Comparison of ENCODE assay signal across 19 mouse cellular contexts in the genomic region with DNA sequence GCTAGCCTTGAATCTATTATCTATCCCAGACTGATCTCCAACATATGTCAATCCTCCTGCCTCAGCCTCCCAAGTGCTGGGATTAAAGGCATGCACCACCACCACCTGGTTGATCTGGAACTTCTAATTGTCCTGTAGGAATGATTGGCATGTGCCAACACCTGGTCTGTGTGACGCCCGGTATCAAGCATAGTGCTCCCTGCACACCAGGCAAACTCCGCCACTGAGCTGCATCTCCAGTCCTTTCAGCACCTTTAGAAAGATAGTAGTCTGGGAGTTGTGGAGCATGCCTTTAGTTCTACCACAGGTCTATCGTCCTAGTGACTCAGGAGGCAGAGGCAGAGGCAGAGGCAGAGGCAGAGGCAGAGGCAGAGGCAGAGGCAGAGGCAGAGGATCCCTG. TPM values are rescaled to one million over a fixed set of nuclear protein-coding genes. Genes with fewer than 3 reads are reported as not detected.
"Had no signal": no experiment of that assay in that cellular context is flagged by ENCODE, and none has a peak within 500 bp of the region (broad histone marks: within the 10 kb centered on the region; RNA-seq: fewer than 3 reads in every experiment).

No protein-coding gene starts in this region.

- H3K9ac ChIP-seq: neural tube, embryonic 12.5 days; neural tube, embryonic 13.5 days; neural tube, embryonic 15.5 days; stomach, embryonic 15.5 days had no signal

- H3K4me3 ChIP-seq: neural tube, embryonic 12.5 days; neural tube, embryonic 13.5 days; neural tube, embryonic 15.5 days; stomach, embryonic 15.5 days had no signal

- H3K4me1 ChIP-seq: neural tube, embryonic 12.5 days; neural tube, embryonic 13.5 days; neural tube, embryonic 15.5 days had no signal

- H3K27me3 ChIP-seq: neural tube, embryonic 12.5 days; stomach, embryonic 15.5 days had no signal

- H3K9me3 ChIP-seq: neural tube, embryonic 12.5 days; neural tube, embryonic 13.5 days; neural tube, embryonic 15.5 days; stomach, embryonic 15.5 days had no signal

- H3K4me2 ChIP-seq: neural tube, embryonic 12.5 days; neural tube, embryonic 13.5 days; neural tube, embryonic 15.5 days; stomach, embryonic 15.5 days had no signal

- H3K27ac ChIP-seq: neural tube, embryonic 12.5 days; neural tube, embryonic 13.5 days; neural tube, embryonic 15.5 days; stomach, embryonic 15.5 days; stomach, postnatal 0 days had no signal

- H3K36me3 ChIP-seq: neural tube, embryonic 12.5 days; neural tube, embryonic 13.5 days; neural tube, embryonic 15.5 days; stomach, embryonic 15.5 days had no signal

- DNase-seq: retina, postnatal 1 day; right cerebral cortex, postnatal 14 days; right cerebral cortex, postnatal 25 days; right cerebral cortex, postnatal 4 days; spleen, adult 18-20 months; thymus, adult 18-20 months; thymus, adult 2 months; thymus, postnatal 14 days; thymus, postnatal 25 days; thymus, postnatal 36 days; thymus, postnatal 4 days had no signal

RNA-seq across cellular contexts. Expression of a gene that starts 56.9 kb away (rescaled TPM):
- polyA plus RNA-seq: neural tube, embryonic 12.5 days; neural tube, embryonic 13.5 days; neural tube, embryonic 14.5 days; neural tube, embryonic 15.5 days; small intestine, adult 2 months; thymus, adult 2 months; thymus, postnatal 0 days had no signal
